Mouse (Mus musculus): ENCODE results near the gene Adamts9.

DNA sequence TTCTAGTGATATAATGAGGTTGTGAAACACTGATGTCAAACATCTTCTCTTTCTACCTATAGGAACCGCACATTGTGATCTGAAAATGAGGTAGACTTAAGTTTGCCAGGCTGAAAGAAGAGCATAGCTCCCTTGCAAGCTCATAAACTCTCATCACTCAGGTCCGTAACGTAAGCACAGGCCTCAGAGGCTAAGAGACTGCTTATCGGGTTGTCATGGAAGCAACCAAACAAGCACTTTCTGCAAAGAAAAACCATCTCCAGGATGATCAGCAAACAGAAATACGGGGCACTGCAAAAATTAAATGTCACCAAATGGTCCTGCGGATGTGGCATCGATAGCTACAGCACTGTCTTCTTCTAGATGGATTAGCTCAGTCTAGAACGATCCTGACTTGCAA is 97.4 kb downstream of the Adamts9 start:
- TF ChIP-seq CTCF (IDR thresholded peaks at IDR 0.05; ENCODE audit: low read depth, low read length): no peak
- TF ChIP-seq GATA1 (IDR thresholded peaks at IDR 0.05; ENCODE audit: borderline replicate concordance, low read length): no peak
- no peak for TF ChIP-seq POLR2AphosphoS5 (IDR thresholded peaks at IDR 0.05; ENCODE audit: insufficient replicate concordance, low read depth, low read length)
- TF ChIP-seq TAL1 (conservative IDR thresholded peaks at IDR 0.05; ENCODE audit: low read depth, low read length): no peak
